Mouse (Mus musculus) kidney, embryonic 16.5 days (tissue): ENCODE measurements around the gene Kcnd3. TPM values are rescaled to one million over a fixed set of nuclear protein-coding genes. Genes with fewer than 3 reads are reported as not detected.

ENCODE experiments used
- ATAC-seq: fragments of 200-750 bp; cut with Nextera tagmentation; 2 replicates; pipeline ENCODE4 v1.8.0; 2017; ENCODE audit warnings: moderate TSS enrichment; ENCODE audit not compliant: low FRiP score, low TSS enrichment
- H3K27ac ChIP-seq: fragments of 300-500 bp; sonication (generic); 2 replicates; pipeline ENCODE4 v1.5.1; 2014; ENCODE audit warnings: low read length
- H3K27me3 ChIP-seq: fragments of 300-500 bp; sonication (generic); 2 replicates; pipeline ENCODE4 v1.6.1; 2014; ENCODE audit warnings: low read length, control low read depth, mixed read lengths; ENCODE audit not compliant: insufficient read depth
- H3K36me3 ChIP-seq: fragments of 300-500 bp; sonication (generic); 2 replicates; pipeline ENCODE4 v1.6.1; 2014; ENCODE audit warnings: low read length, control low read depth, mixed read lengths; ENCODE audit not compliant: insufficient read depth
- H3K4me1 ChIP-seq: fragments of 300-500 bp; sonication (generic); 2 replicates; pipeline ENCODE4 v1.6.1; 2014; ENCODE audit warnings: low read length, control low read depth, mixed read lengths; ENCODE audit not compliant: insufficient read depth
- H3K4me2 ChIP-seq: fragments of 300-500 bp; sonication (generic); replicated peaks from 2 replicates; pipeline ENCODE4 v1.6.1; 2014; ENCODE audit warnings: low read depth, low read length
- H3K4me3 ChIP-seq: fragments of 300-500 bp; sonication (generic); 2 replicates; pipeline ENCODE4 v1.5.1; 2014; ENCODE audit warnings: mild to moderate bottlenecking, low read length
- H3K9ac ChIP-seq: fragments of 300-500 bp; sonication (generic); replicated peaks from 2 replicates; pipeline ENCODE4 v1.6.1; 2014; ENCODE audit warnings: low read length
- H3K9me3 ChIP-seq: fragments of 300-500 bp; sonication (generic); 2 replicates; pipeline ENCODE4 v1.6.1; 2016; ENCODE audit warnings: low read length, control low read depth
- WGBS: fragments of 180-500 bp; shearing (Covaris S2); extraction: QIAGEN DNeasy Blood & Tissue Kit; methylation state at CpG from one replicate; pipeline ENCODE4 v1.1.7; 2014; 5-methylcytosine and 5-hydroxymethylcytosine counted together
- polyA plus RNA-seq: library from polyadenylated mRNA; unstranded; fragments of >200 nt; fragmentation: Nextera tagmentation; extraction: Ambion mirVana; gene quantifications from 2 replicates; pipeline ENCODE4 v1.2.1, GENCODE M21; 2015

Kcnd3 gene
- polyA plus RNA-seq, 1 experiment from 2014 or later: 2.7 TPM

GRCm38 (mm10) chr3:105412229-105412628, 39.9 kb upstream of the Kcnd3 start:
- 75% methylated on average over 2 of the region's 2 CpGs for WGBS
- no peak overlapping the region for H3K9ac ChIP-seq
- no peak for ATAC-seq
- no peak overlapping the region for H3K27ac ChIP-seq
- H3K4me1 ChIP-seq: no peaks in the 10 kb centered on the region
- H3K4me3 ChIP-seq: no peak overlapping the region
- H3K27me3 ChIP-seq: no peaks in the 10 kb centered on the region; the same call in 1 of the 2 replicates
- no peaks in the 10 kb centered on the region for H3K36me3 ChIP-seq
- H3K4me2 ChIP-seq: no peak overlapping the region
- no peaks in the 10 kb centered on the region for H3K9me3 ChIP-seq

- Histone ChIP-seq H3K27me3 (no peaks in the 10 kb centered on the region; the same call in 1 of the 2 replicates), H3K27ac (no peak overlapping the region), H3K9me3 (no peaks in the 10 kb centered on the region), H3K9ac (no peak overlapping the region), H3K4me1 (no peaks in the 10 kb centered on the region), H3K36me3 (no peaks in the 10 kb centered on the region), H3K4me3 (no peak overlapping the region), H3K4me2 (no peak overlapping the region)
- ATAC-seq: no peak
Observed at GRCm38 (mm10) chr3:105412681-105413080, 39.4 kb upstream of the Kcnd3 start.

GRCm38 (mm10) chr3:105418441-105418840, 33.7 kb upstream of the Kcnd3 start:
- 90% methylated on average over 1 of the region's 1 CpGs for WGBS
- no peak overlapping the region for H3K9ac ChIP-seq
- H3K27ac ChIP-seq: no peak overlapping the region
- no peak overlapping the region for H3K4me3 ChIP-seq
- H3K27me3 ChIP-seq: no peaks in the 10 kb centered on the region; the same call in 1 of the 2 replicates
- no peaks in the 10 kb centered on the region for H3K4me1 ChIP-seq
- H3K36me3 ChIP-seq: no peaks in the 10 kb centered on the region
- no peak overlapping the region for H3K4me2 ChIP-seq
- no peak for ATAC-seq
- H3K9me3 ChIP-seq: peaks cover 5% of the 10 kb centered on the region; the same call in 1 of the 2 replicates

- Histone ChIP-seq H3K27me3 (no peaks in the 10 kb centered on the region), H3K9ac (no peak overlapping the region), H3K9me3 (peaks cover 5% of the 10 kb centered on the region; the same call in 1 of the 2 replicates), H3K36me3 (no peaks in the 10 kb centered on the region), H3K4me2 (no peak overlapping the region), H3K27ac (no peak overlapping the region), H3K4me1 (no peaks in the 10 kb centered on the region), H3K4me3 (no peak overlapping the region)
- ATAC-seq: no peak
Observed at GRCm38 (mm10) chr3:105422391-105422790, 29.7 kb upstream of the Kcnd3 start.

- ATAC-seq: no peak
- Histone ChIP-seq H3K4me3 (no peak overlapping the region), H3K4me1 (no peaks in the 10 kb centered on the region), H3K4me2 (no peak overlapping the region), H3K9me3 (peaks cover 5% of the 10 kb centered on the region; the same call in 1 of the 2 replicates), H3K9ac (no peak overlapping the region), H3K27ac (no peak overlapping the region), H3K27me3 (no peaks in the 10 kb centered on the region), H3K36me3 (no peaks in the 10 kb centered on the region)
- 70% methylated on average over 4 of the region's 4 CpGs for WGBS
Observed at GRCm38 (mm10) chr3:105423427-105423826, 28.7 kb upstream of the Kcnd3 start.

GRCm38 (mm10) chr3:105428586-105428985, 23.5 kb upstream of the Kcnd3 start:
- ATAC-seq: no peak
- no peak overlapping the region for H3K27ac ChIP-seq
- H3K27me3 ChIP-seq: no peaks in the 10 kb centered on the region
- H3K9ac ChIP-seq: no peak overlapping the region
- H3K36me3 ChIP-seq: no peaks in the 10 kb centered on the region
- H3K9me3 ChIP-seq: no peaks in the 10 kb centered on the region
- no peaks in the 10 kb centered on the region for H3K4me1 ChIP-seq
- H3K4me2 ChIP-seq: no peak overlapping the region
- H3K4me3 ChIP-seq: no peak overlapping the region

- H3K27me3 ChIP-seq: no peaks in the 10 kb centered on the region
- H3K4me2 ChIP-seq: no peak overlapping the region
- no peaks in the 10 kb centered on the region for H3K9me3 ChIP-seq
- H3K9ac ChIP-seq: no peak overlapping the region
- H3K27ac ChIP-seq: no peak overlapping the region
- no peaks in the 10 kb centered on the region for H3K4me1 ChIP-seq
- ATAC-seq: no peak
- no peaks in the 10 kb centered on the region for H3K36me3 ChIP-seq
- no peak overlapping the region for H3K4me3 ChIP-seq
- WGBS: 55% methylated on average over 2 of the region's 2 CpGs
Observed at GRCm38 (mm10) chr3:105436383-105436782, 15.7 kb upstream of the Kcnd3 start.

GRCm38 (mm10) chr3:105436971-105437370, 15.2 kb upstream of the Kcnd3 start:
- no peak overlapping the region for H3K4me2 ChIP-seq
- no peak for ATAC-seq
- no peak overlapping the region for H3K27ac ChIP-seq
- no peaks in the 10 kb centered on the region for H3K4me1 ChIP-seq
- no peaks in the 10 kb centered on the region for H3K27me3 ChIP-seq
- H3K4me3 ChIP-seq: no peak overlapping the region
- WGBS: 80% methylated on average over 11 of the region's 11 CpGs
- H3K36me3 ChIP-seq: no peaks in the 10 kb centered on the region
- no peaks in the 10 kb centered on the region for H3K9me3 ChIP-seq
- no peak overlapping the region for H3K9ac ChIP-seq

- no peaks in the 10 kb centered on the region for H3K27me3 ChIP-seq
- no peaks in the 10 kb centered on the region for H3K4me1 ChIP-seq
- H3K27ac ChIP-seq: no peak overlapping the region
- 69% methylated on average over 4 of the region's 4 CpGs for WGBS
- H3K4me3 ChIP-seq: no peak overlapping the region
- no peak overlapping the region for H3K4me2 ChIP-seq
- ATAC-seq: no peak
- no peaks in the 10 kb centered on the region for H3K36me3 ChIP-seq
- no peaks in the 10 kb centered on the region for H3K9me3 ChIP-seq
- no peak overlapping the region for H3K9ac ChIP-seq
Observed at GRCm38 (mm10) chr3:105440873-105441495, 11.1 kb upstream of the Kcnd3 start.

GRCm38 (mm10) chr3:105450641-105451470, 1.3 kb upstream of the Kcnd3 start:
- Histone ChIP-seq H3K4me2 (peak overlapping the region; percentile 100), H3K27me3 (peaks cover 49% of the 10 kb centered on the region), H3K9ac (peak overlapping the region; percentile 77), H3K9me3 (no peaks in the 10 kb centered on the region), H3K27ac (peak overlapping the region; percentile 3; the same call in 1 of the 2 replicates), H3K4me1 (peaks cover 21% of the 10 kb centered on the region), H3K36me3 (no peaks in the 10 kb centered on the region), H3K4me3 (peak overlapping the region; percentile 63)
- peak; percentile 13; the same call in 1 of the 2 replicates for ATAC-seq
- 3% methylated on average over 22 of the region's 22 CpGs for WGBS
